Mouse (Mus musculus): ENCODE measurements at regions not wholly inside any gene's neighbourhood (a gene's known extent, or its start where the extent isn't known, plus 50 kb on each side); places are given as distances from the start of the nearest gene placed in this dataset.

GRCm38 (mm10) chr15:72101730-72102129 is 1732.6 kb upstream of the Gm6569 start:
- no peak for DNase-seq (ENCODE audit: low spot score in 2 of 2)

- no peak for DNase-seq (ENCODE audit: low spot score in 2 of 2)
These were observed 1728.4 kb upstream of the Gm6569 start for GRCm38 (mm10) chr15:72105830-72106413.

- DNase-seq (ENCODE audit: low spot score in 2 of 2) = no peak
These were observed 1723.8 kb upstream of the Gm6569 start for GRCm38 (mm10) chr15:72110520-72110919.

DNA sequence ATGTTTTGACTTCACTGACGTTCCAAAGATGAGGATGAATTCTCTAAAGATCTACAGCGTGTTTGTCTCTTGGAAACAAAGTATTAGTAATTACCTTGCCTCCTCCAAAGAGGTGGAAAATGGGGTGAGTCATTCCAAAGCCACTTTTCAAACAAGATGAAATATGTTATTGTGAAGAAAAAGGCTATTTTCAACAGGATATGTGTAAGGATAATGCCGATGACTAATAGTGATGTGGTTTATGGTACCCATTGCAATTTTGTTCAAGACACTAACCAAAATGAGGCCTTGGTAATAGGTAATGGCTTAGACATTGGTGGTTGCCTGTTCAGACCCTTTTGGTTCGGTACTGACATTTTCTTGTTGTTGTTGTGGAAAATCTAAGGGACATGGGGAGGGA is 1717.6 kb upstream of the Gm6569 start:
- no peak for DNase-seq (ENCODE audit: low spot score in 2 of 2)

- no peak for DNase-seq (ENCODE audit: low spot score in 2 of 2)
These were observed 1700.1 kb upstream of the Gm6569 start for GRCm38 (mm10) chr15:72134226-72134625.

DNA sequence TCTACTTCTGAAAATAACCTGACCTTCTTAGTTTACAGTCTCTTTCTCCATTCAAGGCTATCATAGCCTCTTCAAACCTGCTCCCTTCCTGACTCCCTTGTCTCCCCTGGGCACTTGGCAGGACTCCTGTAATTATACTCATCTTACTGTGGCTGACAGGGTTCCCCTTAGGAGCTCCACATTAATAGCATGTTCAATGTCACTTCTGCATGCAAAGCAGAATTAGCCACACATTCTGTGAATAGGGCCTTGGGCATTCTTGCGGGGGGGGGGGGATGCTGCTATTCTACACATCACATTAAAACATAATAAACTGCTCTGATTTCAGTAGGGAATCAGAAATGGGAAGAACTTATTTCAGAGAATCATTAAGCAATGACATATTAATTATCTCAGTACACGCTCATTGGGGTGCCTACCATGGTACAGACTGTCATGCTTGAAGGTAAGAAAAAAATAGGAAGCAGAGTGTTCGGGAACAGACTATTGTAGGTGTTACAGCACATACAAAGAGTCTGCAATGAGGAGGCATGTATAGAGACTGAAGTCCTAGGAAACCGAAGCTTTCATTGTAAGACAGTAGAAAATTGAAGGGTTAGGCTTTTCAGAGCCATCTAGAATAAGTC is 1698.3 kb upstream of the Gm6569 start:
- DNase-seq (ENCODE audit: low spot score in 2 of 2) = no peak

DNA sequence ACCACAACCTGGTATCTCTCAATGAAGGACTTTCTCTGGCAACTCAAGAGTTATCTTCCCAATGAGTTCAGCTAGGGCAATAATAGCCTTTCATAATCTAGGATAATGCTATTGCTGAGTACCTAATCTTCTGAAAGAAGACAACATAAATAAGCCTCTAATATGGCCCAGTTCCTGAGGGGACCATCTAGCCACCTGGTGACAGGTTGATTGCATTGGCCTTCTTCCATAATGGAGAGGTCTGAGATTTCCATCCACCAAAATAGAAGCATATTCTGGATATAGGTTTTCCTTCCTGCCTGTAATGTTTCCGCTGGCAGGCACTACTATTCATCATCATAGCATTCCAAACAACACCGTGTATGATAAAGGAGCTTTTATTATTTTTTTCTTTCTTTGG is 1694.2 kb upstream of the Gm6569 start:
- no peak for DNase-seq (ENCODE audit: low spot score in 2 of 2)

GRCm38 (mm10) chr15:72150581-72150980 is 1683.8 kb upstream of the Gm6569 start:
- DNase-seq (ENCODE audit: low spot score in 2 of 2) = no peak

DNA sequence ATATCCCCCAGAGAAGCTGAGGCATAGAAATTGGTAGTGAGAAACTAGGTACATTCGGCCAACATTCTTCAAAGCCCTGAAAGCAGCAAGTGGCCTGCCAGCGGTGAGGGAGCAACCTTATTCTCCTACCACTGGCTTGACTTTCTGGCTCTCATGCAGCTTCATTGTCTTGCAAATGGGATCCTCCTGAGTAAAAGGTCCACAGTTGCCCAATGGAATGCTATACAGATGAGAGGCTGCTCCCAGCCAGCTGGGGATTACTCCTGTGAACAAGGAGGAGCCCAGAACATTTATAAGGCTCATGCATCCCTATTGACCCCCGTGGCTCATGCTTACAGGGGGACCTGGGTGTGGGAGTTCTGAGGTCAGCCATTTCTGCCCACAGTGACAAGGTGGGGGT is 1675.9 kb upstream of the Gm6569 start:
- no peak for DNase-seq (ENCODE audit: low spot score in 2 of 2)

DNA sequence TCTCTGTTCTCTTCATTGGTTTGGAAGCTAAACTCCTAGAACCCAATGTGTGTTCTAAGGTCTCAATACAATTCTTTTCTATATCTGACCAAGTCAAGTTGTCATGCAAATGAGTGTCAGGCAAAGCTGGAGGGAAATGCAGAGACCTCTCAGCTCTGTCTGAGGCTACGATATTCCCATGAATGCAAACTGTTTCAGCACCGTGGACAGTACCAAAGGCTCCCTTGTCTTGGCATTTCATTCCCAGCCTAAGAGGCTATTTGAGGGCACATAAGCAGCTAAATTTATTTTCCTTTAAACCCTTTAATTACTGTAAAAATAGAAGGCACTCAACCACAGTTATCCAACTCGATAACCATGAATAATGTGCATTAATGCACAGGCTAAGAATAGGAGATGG is 1633.5 kb upstream of the Gm6569 start:
- no peak for DNase-seq (ENCODE audit: low spot score in 2 of 2)

DNA sequence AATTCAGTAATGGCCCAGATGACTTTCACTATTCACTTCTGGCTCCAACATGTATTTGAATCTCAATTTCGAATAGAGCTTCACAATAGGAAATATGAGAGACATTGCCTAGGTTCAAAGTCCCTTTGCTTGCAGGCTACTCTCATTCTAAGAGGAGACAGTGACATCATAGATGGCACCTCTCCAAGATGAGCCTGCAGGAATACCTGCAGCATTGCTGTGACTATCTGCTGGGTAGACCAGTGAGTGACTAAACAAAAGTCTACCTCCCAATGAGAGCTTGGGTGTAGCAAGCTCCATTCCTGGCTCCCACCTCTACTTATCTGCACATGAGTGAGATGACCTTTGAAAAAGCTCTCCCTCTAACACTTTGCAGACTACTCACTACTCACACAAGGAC is 1632.6 kb upstream of the Gm6569 start:
- DNase-seq (ENCODE audit: low spot score in 2 of 2) = no peak

DNA sequence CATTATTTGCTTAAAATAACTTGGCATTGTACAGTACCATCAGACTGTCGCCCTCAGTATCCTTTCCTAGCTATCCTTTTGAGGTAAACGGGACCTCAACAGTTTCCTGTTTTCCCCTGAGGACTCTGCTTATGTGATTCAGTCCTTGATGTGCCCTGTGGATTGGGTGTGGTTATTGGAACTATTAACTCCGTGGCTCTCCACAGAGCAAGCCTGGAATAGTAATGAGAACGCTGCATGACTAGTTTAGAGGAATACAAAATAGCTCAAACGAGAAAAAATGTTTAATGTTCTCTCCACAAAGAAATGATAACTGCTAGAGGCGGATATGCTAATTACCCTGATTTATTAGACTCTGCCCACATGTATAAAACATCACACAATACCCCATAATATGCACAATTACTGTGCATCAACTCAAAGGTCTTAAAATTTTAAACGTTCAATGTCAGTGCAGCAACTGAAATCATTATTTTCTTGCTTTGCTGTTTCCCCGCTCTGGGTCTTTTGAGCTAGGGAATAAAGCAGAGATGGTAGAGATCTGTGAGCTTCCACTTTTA is 1629.0 kb upstream of the Gm6569 start:
- DNase-seq (ENCODE audit: low spot score in 2 of 2) = no peak

GRCm38 (mm10) chr15:72205950-72206349 is 1628.4 kb upstream of the Gm6569 start:
- DNase-seq (ENCODE audit: low spot score in 2 of 2) = peak; percentile 78 to 91

DNA sequence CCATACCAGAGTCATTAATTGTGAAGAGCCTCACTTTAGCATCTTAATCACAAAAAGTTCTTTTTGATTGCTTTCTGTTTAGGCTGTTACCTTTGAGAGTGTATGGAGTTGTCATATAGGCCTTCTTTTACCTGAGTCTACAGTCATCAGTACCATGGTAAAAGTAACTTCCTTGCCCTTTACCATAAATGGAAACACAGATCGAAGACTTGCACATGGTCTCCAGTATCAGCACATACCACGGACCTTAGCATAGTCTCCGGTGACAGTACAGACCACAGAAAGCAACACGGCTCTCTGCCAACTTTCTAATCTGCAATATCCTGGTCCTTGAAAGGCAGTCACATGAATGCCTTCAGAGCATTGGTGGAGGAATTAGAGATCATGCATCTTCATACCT is 1626.8 kb upstream of the Gm6569 start:
- DNase-seq (ENCODE audit: low spot score in 2 of 2) = no peak

- DNase-seq (ENCODE audit: low spot score in 2 of 2) = no peak
These were observed 1626.3 kb upstream of the Gm6569 start for GRCm38 (mm10) chr15:72208076-72208475.

DNA sequence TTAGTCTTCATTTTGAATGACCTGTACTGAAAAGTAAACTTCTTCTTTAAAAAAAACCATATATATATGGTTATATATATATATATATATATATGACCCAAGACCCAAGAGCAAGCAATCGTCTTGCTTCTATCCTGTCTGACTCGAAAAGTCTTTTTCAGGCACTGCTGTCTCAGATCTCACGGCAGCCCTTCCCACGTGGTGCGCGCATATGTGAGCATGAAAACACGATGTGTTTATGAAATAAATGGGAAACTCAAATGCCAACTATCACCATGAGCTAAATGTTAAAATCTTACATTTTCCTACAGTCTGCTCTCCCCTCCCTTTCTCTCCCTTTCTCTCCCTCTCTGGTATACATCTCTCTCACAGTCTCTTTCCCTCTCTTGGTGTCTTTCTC is 1625.4 kb upstream of the Gm6569 start:
- peak in 1 of 2 experiments; percentile 23 for DNase-seq (ENCODE audit: low spot score in 2 of 2)

DNA sequence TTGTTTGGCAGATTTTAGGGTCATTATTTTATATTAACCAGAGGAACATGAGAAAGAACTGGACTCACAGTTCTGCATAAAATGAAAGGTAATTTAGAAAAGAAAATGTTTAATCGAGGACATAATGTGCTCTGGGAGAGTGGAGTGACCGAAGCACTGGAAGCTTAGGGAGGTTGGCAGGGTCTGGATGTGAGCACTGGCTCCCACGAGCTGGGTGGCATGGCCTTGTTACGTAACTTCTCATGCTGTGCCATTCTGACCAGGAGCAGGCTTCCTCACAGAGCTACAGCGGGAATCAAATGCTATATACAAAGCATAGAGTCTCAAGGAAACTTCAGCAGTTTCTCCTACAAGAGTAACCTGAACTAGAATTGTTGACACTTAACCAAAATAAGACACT is 1616.6 kb upstream of the Gm6569 start:
- DNase-seq (ENCODE audit: low spot score in 2 of 2) = no peak

GRCm38 (mm10) chr15:72219985-72220384 is 1614.4 kb upstream of the Gm6569 start:
- no peak for DNase-seq (ENCODE audit: low spot score in 2 of 2)

DNA sequence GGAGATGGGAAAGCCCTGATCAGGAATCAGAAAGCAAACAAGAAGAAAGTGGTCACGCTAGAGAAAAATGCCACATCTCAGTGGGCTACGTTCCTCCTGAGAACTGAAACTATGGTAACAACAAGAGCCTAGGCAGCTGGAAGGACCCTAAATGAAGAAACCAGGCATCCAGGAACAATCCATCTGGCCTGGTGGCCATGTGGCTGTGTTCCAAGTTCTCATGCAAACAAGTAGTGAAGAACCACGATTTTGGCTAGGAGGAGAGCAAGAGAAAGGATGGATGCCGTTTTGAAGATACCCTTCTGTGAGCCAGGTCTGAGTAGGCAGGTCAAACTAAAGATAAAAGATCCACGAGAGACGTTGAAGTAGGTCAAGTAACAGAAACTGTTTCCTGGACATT is 1613.6 kb upstream of the Gm6569 start:
- no peak for DNase-seq (ENCODE audit: low spot score in 2 of 2)

DNA sequence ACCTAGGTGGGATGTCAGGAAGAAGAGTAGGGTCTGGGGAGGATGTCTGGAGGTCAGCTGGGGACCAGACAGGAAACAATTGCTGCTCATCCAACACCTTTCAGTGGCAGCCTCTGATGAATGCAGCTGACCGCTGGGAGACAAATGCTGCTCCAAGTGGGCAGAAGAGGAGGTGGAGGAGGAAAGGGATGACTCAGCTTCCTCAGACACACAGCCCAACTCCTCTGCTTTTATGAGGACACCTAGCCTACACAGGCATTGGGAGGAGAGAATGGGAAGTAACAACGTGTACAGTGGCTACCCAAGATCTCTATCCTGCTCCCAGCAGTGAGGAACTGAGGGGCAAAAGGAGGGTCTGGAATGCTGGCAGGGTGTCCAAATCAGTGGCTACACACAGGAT is 1602.0 kb upstream of the Gm6569 start:
- no peak for DNase-seq (ENCODE audit: low spot score in 2 of 2)

DNA sequence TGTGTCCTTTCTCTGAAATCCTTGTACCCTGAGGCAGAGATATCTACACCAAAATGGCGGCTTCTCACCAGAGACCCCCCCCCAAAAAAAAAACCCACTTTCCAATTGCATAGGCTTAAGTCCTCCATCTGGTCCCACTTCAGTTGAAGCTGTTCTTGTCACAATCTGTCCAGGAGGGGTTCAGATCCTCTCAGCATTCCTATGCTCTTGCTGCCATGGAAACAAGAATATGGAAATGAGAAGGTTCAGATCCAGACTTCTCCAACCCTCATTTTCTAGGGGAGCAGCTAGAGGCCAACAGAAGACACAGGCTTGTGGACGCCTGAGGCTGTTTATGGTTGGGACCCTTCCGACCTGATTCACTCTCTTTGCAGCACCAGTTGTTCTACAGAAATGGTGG is 1569.7 kb upstream of the Gm6569 start:
- DNase-seq (ENCODE audit: low spot score in 2 of 2) = peak in 1 of 2 experiments; percentile 8

DNA sequence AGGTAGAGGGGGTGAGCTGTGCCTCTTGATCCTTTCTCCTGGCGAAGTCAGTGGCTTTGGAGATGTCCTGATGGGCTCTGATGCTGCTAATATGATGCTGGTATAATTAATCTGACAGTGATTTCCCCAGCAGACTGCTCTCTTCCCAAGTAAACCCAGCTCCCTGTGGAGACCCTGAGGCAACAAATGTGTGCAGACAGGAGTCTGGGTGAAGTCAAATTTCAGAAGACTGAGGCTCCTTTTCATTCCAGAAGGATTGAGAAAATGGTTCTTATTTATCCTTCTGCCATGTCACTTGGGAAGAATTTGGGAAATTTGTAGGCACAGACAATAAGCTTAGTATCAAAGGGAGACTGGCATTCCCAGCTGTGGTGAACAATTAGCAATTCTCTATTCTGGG is 1550.5 kb upstream of the Gm6569 start:
- DNase-seq (ENCODE audit: low spot score in 2 of 2) = no peak

DNA sequence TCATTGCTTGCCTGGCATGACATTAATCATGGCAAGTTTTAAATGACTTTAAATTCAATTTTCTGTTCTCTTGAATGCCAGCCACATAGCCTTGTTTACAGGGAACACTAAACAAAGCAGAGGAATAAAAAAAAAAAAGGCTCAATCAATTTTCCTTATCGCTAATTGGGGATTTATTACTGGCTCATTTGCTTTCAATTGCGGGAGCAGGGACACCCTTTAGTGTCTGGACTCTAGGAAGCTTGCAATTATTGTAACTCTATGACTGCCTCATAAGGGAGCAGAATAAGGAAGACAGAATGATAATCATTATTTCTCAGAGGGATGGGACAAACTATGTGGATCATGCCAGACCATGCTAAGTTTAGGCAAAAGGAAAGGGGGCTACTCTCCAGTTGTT is 1537.7 kb upstream of the Gm6569 start:
- no peak for DNase-seq (ENCODE audit: low spot score in 2 of 2)
